Mouse (Mus musculus) neural tube, embryonic 12.5 days (tissue): ENCODE measurements around the gene Prom1. TPM values are rescaled to one million over a fixed set of nuclear protein-coding genes. Genes with fewer than 3 reads are reported as not detected.
"Not testable (repeated sequence)": the region's sequence is repeated elsewhere in the genome, so short reads cannot be mapped to it uniquely, and the experiment has no call there.

Experiments
- ATAC-seq: fragments of 200-750 bp; cut with Nextera tagmentation; 2 replicates; pipeline ENCODE4 v1.8.0; 2017; ENCODE audit warnings: low read depth, mild to moderate bottlenecking, moderate TSS enrichment, moderate library complexity; ENCODE audit not compliant: low FRiP score
- H3K27ac ChIP-seq: fragments of 300-500 bp; sonication (generic); 2 replicates; pipeline ENCODE4 v1.5.1; 2016
- H3K27me3 ChIP-seq: fragments of 300-500 bp; sonication (generic); replicated peaks from 2 replicates; pipeline ENCODE4 v1.6.1; 2016; ENCODE audit warnings: mild to moderate bottlenecking
- H3K36me3 ChIP-seq: fragments of 300-500 bp; sonication (generic); 2 replicates; pipeline ENCODE4 v1.6.1; 2016; ENCODE audit warnings: mild to moderate bottlenecking
- H3K4me1 ChIP-seq: fragments of 300-500 bp; sonication (generic); 2 replicates; pipeline ENCODE4 v1.6.1; 2016
- H3K4me2 ChIP-seq: fragments of 300-500 bp; sonication (generic); replicated peaks from 2 replicates; pipeline ENCODE4 v1.6.1; 2016; ENCODE audit warnings: mild to moderate bottlenecking
- H3K4me3 ChIP-seq: fragments of 300-500 bp; sonication (generic); 2 replicates; pipeline ENCODE4 v1.5.1; 2016
- H3K9ac ChIP-seq: fragments of 300-500 bp; sonication (generic); 2 replicates; pipeline ENCODE4 v1.6.1; 2016; ENCODE audit warnings: mild to moderate bottlenecking
- H3K9me3 ChIP-seq: fragments of 300-500 bp; sonication (generic); 2 replicates; pipeline ENCODE4 v1.6.1; 2016; ENCODE audit warnings: mild to moderate bottlenecking
- WGBS: fragments of 180-500 bp; shearing (Covaris S2); methylation state at CpG from one replicate; pipeline ENCODE4 v1.1.7; 2016; 5-methylcytosine and 5-hydroxymethylcytosine counted together
- polyA plus RNA-seq: library from polyadenylated mRNA; unstranded; fragments of >200 nt; fragmentation: Nextera tagmentation; extraction: Ambion mirVana; gene quantifications from 2 replicates; pipeline ENCODE4 v1.2.1, GENCODE M21; 2016

Prom1 gene
- 68.9 and 69.9 TPM in 2 replicates for polyA plus RNA-seq

GRCm38 (mm10) chr5:44101231-44102110 lies at the start of gene Prom1:
Prom1 (minus strand) TSS chr5:44102032.
- peaks cover 15% of the 10 kb centered on the region for H3K4me1 ChIP-seq
- under 1% methylated on average over 44 of the region's 44 CpGs for WGBS
- H3K27me3 ChIP-seq, result no peaks in the 10 kb centered on the region
- peak; percentile 81 for ATAC-seq
- peak within 1 kb of the TSS; percentile 81 for H3K9ac ChIP-seq
- no peaks in the 10 kb centered on the region for H3K36me3 ChIP-seq
- peak within 1 kb of the TSS; percentile 87; the same call in 1 of the 2 replicates for H3K27ac ChIP-seq
- H3K9me3 ChIP-seq, result peaks cover 3% of the 10 kb centered on the region; the same call in 1 of the 2 replicates
- H3K4me2 ChIP-seq, result peak within 1 kb of the TSS; percentile 83
- H3K4me3 ChIP-seq, result peak within 1 kb of the TSS; percentile 66

GRCm38 (mm10) chr5:44147732-44148131 lies 45.9 kb upstream of the Prom1 start:
- ATAC-seq, result no peak
- WGBS, result 88% methylated on average over 3 of the region's 3 CpGs
- no peak overlapping the region for H3K9ac ChIP-seq

GRCm38 (mm10) chr5:44146437-44147332 lies 44.9 kb upstream of the Prom1 start:
- no peak overlapping the region for H3K9ac ChIP-seq
- 0 out of 2 replicates have a peak, but pooled peaks cover 3% of the 10 kb centered on the region for H3K4me1 ChIP-seq
- 85% methylated on average over 6 of the region's 6 CpGs for WGBS
- no peak overlapping the region for H3K27ac ChIP-seq
- 0 out of 2 replicates have a peak, but pooled peaks cover 6% of the 10 kb centered on the region for H3K9me3 ChIP-seq
- H3K27me3 ChIP-seq, result no peaks in the 10 kb centered on the region
- no peaks in the 10 kb centered on the region for H3K36me3 ChIP-seq
- no peak for ATAC-seq
- no peak overlapping the region for H3K4me3 ChIP-seq
- H3K4me2 ChIP-seq, result no peak overlapping the region

More at GRCm38 (mm10) chr5:44147732-44148131, 45.9 kb upstream of the Prom1 start:
- Histone ChIP-seq H3K4me2 (no peak overlapping the region), H3K27ac (no peak overlapping the region), H3K27me3 (no peaks in the 10 kb centered on the region), H3K4me1 (0 out of 2 replicates have a peak, but pooled peaks cover 3% of the 10 kb centered on the region), H3K4me3 (no peak overlapping the region), H3K36me3 (no peaks in the 10 kb centered on the region), H3K9me3 (0 out of 2 replicates have a peak, but pooled peaks cover 6% of the 10 kb centered on the region)

- ATAC-seq, result no peak
- Histone ChIP-seq H3K36me3 (no peaks in the 10 kb centered on the region), H3K4me2 (no peak overlapping the region), H3K4me3 (no peak overlapping the region), H3K4me1 (0 out of 2 replicates have a peak, but pooled peaks cover 3% of the 10 kb centered on the region), H3K9me3 (no peaks in the 10 kb centered on the region), H3K27ac (no peak overlapping the region), H3K9ac (no peak overlapping the region), H3K27me3 (no peaks in the 10 kb centered on the region)
- 26% methylated on average over 8 of the region's 8 CpGs for WGBS
Observed at GRCm38 (mm10) chr5:44143467-44144235, 41.8 kb upstream of the Prom1 start.

- no peaks in the 10 kb centered on the region for H3K9me3 ChIP-seq
- no peaks in the 10 kb centered on the region for H3K36me3 ChIP-seq
- no peak overlapping the region for H3K9ac ChIP-seq
- H3K27ac ChIP-seq, result no peak overlapping the region
- 87% methylated on average over 4 of the region's 4 CpGs for WGBS
- no peak overlapping the region for H3K4me3 ChIP-seq
- H3K27me3 ChIP-seq, result no peaks in the 10 kb centered on the region
- no peak overlapping the region for H3K4me2 ChIP-seq
- H3K4me1 ChIP-seq, result no peaks in the 10 kb centered on the region
- ATAC-seq, result no peak
Observed at GRCm38 (mm10) chr5:44127487-44127886, 25.7 kb upstream of the Prom1 start.

GRCm38 (mm10) chr5:44126574-44126973 lies 24.7 kb upstream of the Prom1 start:
- H3K27me3 ChIP-seq, H3K4me3 ChIP-seq, H3K9ac ChIP-seq, H3K36me3 ChIP-seq, H3K4me1 ChIP-seq, H3K9me3 ChIP-seq, H3K27ac ChIP-seq, ATAC-seq, H3K4me2 ChIP-seq: not testable (repeated sequence)
- 83% methylated on average over 8 of the region's 8 CpGs for WGBS

- H3K4me2 ChIP-seq, result no peak overlapping the region
- WGBS, result 90% methylated on average over 2 of the region's 2 CpGs
- ATAC-seq, result no peak
- no peak overlapping the region for H3K4me3 ChIP-seq
- H3K27me3 ChIP-seq, result no peaks in the 10 kb centered on the region
- H3K9ac ChIP-seq, result no peak overlapping the region
- H3K27ac ChIP-seq, result no peak overlapping the region
- H3K4me1 ChIP-seq, result no peaks in the 10 kb centered on the region
- no peaks in the 10 kb centered on the region for H3K36me3 ChIP-seq
- no peaks in the 10 kb centered on the region for H3K9me3 ChIP-seq
Observed at GRCm38 (mm10) chr5:44121390-44121789, 19.6 kb upstream of the Prom1 start.

- WGBS, result 83% methylated on average over 2 of the region's 2 CpGs
- no peaks in the 10 kb centered on the region for H3K27me3 ChIP-seq
Observed at GRCm38 (mm10) chr5:44113138-44113537, 11.3 kb upstream of the Prom1 start.

GRCm38 (mm10) chr5:44109121-44109520 lies 7.3 kb upstream of the Prom1 start:
- no peak for ATAC-seq
- WGBS, result 72% methylated on average over 2 of the region's 2 CpGs
- Histone ChIP-seq H3K4me2 (no peak overlapping the region), H3K27ac (no peak overlapping the region), H3K4me3 (no peak overlapping the region), H3K4me1 (no peaks in the 10 kb centered on the region), H3K9me3 (no peaks in the 10 kb centered on the region), H3K36me3 (no peaks in the 10 kb centered on the region), H3K9ac (no peak overlapping the region), H3K27me3 (no peaks in the 10 kb centered on the region)

More at GRCm38 (mm10) chr5:44113138-44113537, 11.3 kb upstream of the Prom1 start:
- Histone ChIP-seq H3K9ac (no peak overlapping the region), H3K4me3 (no peak overlapping the region), H3K4me2 (no peak overlapping the region), H3K36me3 (no peaks in the 10 kb centered on the region), H3K9me3 (no peaks in the 10 kb centered on the region), H3K27ac (no peak overlapping the region), H3K4me1 (no peaks in the 10 kb centered on the region)
- no peak for ATAC-seq

- H3K27me3 ChIP-seq, result no peaks in the 10 kb centered on the region
- H3K4me2 ChIP-seq, result no peak overlapping the region
- no peak for ATAC-seq
- peaks cover 3% of the 10 kb centered on the region; the same call in 1 of the 2 replicates for H3K9me3 ChIP-seq
- no peak overlapping the region for H3K9ac ChIP-seq
- H3K4me1 ChIP-seq, result no peaks in the 10 kb centered on the region
- 88% methylated on average over 4 of the region's 4 CpGs for WGBS
- H3K4me3 ChIP-seq, result no peak overlapping the region
- H3K27ac ChIP-seq, result no peak overlapping the region
- H3K36me3 ChIP-seq, result no peaks in the 10 kb centered on the region
Observed at GRCm38 (mm10) chr5:44108125-44108524, 6.3 kb upstream of the Prom1 start.

- ATAC-seq, result no peak
- H3K27ac ChIP-seq, result no peak overlapping the region
- H3K9ac ChIP-seq, result no peak overlapping the region
- no peaks in the 10 kb centered on the region for H3K36me3 ChIP-seq
- peaks cover 5% of the 10 kb centered on the region for H3K4me1 ChIP-seq
- H3K27me3 ChIP-seq, result no peaks in the 10 kb centered on the region
- H3K9me3 ChIP-seq, result peaks cover 3% of the 10 kb centered on the region; the same call in 1 of the 2 replicates
- H3K4me2 ChIP-seq, result no peak overlapping the region
- no peak overlapping the region for H3K4me3 ChIP-seq
- WGBS, result 85% methylated on average over 4 of the region's 4 CpGs
Observed at GRCm38 (mm10) chr5:44105192-44105591, 3.4 kb upstream of the Prom1 start.
